Mouse (Mus musculus) stomach, postnatal 0 days (tissue): ENCODE measurements around the gene Pitpnm3. TPM values are rescaled to one million over a fixed set of nuclear protein-coding genes. Genes with fewer than 3 reads are reported as not detected.

Experiments used
- ATAC-seq: fragments of 200-750 bp; cut with Nextera tagmentation; 2 replicates; pipeline ENCODE4 v1.8.0; 2017; ENCODE audit not compliant: low FRiP score, low TSS enrichment
- DNase-seq: peaks from one replicate; pipeline ENCODE4 v3.0.0-alpha.2; 2016; ENCODE audit warnings: low spot score
- H3K27ac ChIP-seq: fragments of 300-500 bp; sonication (generic); replicated peaks from 2 replicates; pipeline ENCODE4 v1.5.1; 2014; ENCODE audit warnings: mild to moderate bottlenecking, control low read depth
- H3K27me3 ChIP-seq: fragments of 300-500 bp; sonication (generic); 2 replicates; pipeline ENCODE4 v1.6.1; 2014; ENCODE audit warnings: low read length; ENCODE audit not compliant: control insufficient read depth, insufficient read depth
- H3K36me3 ChIP-seq: fragments of 300-500 bp; sonication (generic); 2 replicates; pipeline ENCODE4 v1.6.1; 2014; ENCODE audit warnings: low read length, mixed read lengths; ENCODE audit not compliant: control insufficient read depth, insufficient read depth
- H3K4me1 ChIP-seq: fragments of 300-500 bp; sonication (generic); replicated peaks from 2 replicates; pipeline ENCODE4 v1.6.1; 2014; ENCODE audit warnings: antibody characterized with exemption; ENCODE audit not compliant: control insufficient read depth, insufficient read depth
- H3K4me2 ChIP-seq: fragments of 300-500 bp; sonication (generic); replicated peaks from 2 replicates; pipeline ENCODE4 v1.6.1; 2014; ENCODE audit warnings: low read depth, mild to moderate bottlenecking, control low read depth, moderate library complexity
- H3K4me3 ChIP-seq: fragments of 300-500 bp; sonication (generic); 2 replicates; pipeline ENCODE4 v1.5.1; 2014; ENCODE audit warnings: low read depth, low read length, control low read depth
- H3K9ac ChIP-seq: fragments of 300-500 bp; sonication (generic); 2 replicates; pipeline ENCODE4 v1.6.1; 2014; ENCODE audit warnings: mild to moderate bottlenecking, low read length, control low read depth, mixed read lengths
- H3K9me3 ChIP-seq: fragments of 300-500 bp; sonication (generic); 2 replicates; pipeline ENCODE4 v1.6.1; 2016; ENCODE audit warnings: low read length; ENCODE audit not compliant: control insufficient read depth
- CTCF ChIP-seq: IDR thresholded peaks from 2 replicates; pipeline ENCODE4 v1.5.1; 2016; ENCODE audit warnings: antibody characterized with exemption, low read depth, mild to moderate bottlenecking, moderate library complexity
- EP300 ChIP-seq: optimal IDR thresholded peaks from 2 replicates; pipeline ENCODE3; 2016; ENCODE audit warnings: antibody characterized with exemption
- WGBS: fragments of 180-500 bp; shearing (Covaris S2); extraction: QIAGEN DNeasy Blood & Tissue Kit; methylation state at CpG from one replicate; pipeline ENCODE4 v1.1.7; 2014; 5-methylcytosine and 5-hydroxymethylcytosine counted together
- polyA plus RNA-seq: library from polyadenylated mRNA; unstranded; fragments of >200 nt; fragmentation: Nextera tagmentation; extraction: Ambion mirVana; gene quantifications from 2 replicates; pipeline ENCODE4 v1.2.1, GENCODE M21; 2015

The Pitpnm3 gene
- polyA plus RNA-seq, 1 experiment from 2014 or later = 1.2 TPM

DNA sequence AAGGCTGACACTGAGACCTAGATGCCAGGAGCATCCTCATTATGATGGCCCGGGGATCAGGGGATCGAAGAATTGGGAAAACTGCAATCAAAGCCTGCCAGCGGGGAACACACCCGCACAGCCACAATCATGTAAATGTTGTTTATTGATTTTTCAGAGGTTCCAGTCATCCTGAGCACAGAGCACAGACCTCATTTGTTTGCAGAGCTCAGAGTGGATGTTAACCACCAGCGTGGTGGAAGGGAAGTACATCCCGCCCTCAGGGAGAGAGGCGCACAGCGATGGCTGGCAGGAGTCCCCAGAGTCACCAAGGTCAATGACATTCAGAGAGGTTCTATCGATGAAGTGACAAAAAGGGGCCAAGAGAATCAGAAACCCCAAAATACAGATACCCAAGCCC lies 107.7 kb downstream of the Pitpnm3 start:
- WGBS = 60% methylated on average over 9 of the region's 9 CpGs

GRCm38 (mm10) chr11:72026516-72026915 lies 109.1 kb downstream of the Pitpnm3 start:
- WGBS = 92% methylated on average over 9 of the region's 9 CpGs
- ATAC-seq (no peak), DNase-seq (no peak)
- no peaks in the 10 kb centered on the region for H3K9me3 ChIP-seq
- H3K36me3 ChIP-seq = no peaks in the 10 kb centered on the region
- H3K4me3 ChIP-seq = no peak overlapping the region
- no peak overlapping the region for H3K27ac ChIP-seq
- 0 out of 2 replicates have a peak, but pooled peaks cover 2% of the 10 kb centered on the region for H3K4me1 ChIP-seq
- TF ChIP-seq CTCF (no peak), EP300 (no peak)
- no peaks in the 10 kb centered on the region for H3K27me3 ChIP-seq
- H3K4me2 ChIP-seq = no peak overlapping the region
- H3K9ac ChIP-seq = no peak overlapping the region

More for the DNA sequence above, 107.7 kb downstream of the Pitpnm3 start:
- DNase-seq = no peak
- H3K27ac ChIP-seq = no peak overlapping the region
- TF ChIP-seq CTCF = no peak
- no peak for TF ChIP-seq EP300
- no peaks in the 10 kb centered on the region for H3K9me3 ChIP-seq
- 0 out of 2 replicates have a peak, but pooled peaks cover 2% of the 10 kb centered on the region for H3K4me1 ChIP-seq
- no peak overlapping the region for H3K4me2 ChIP-seq
- no peaks in the 10 kb centered on the region for H3K36me3 ChIP-seq
- H3K9ac ChIP-seq = no peak overlapping the region
- H3K4me3 ChIP-seq = no peak overlapping the region
- no peaks in the 10 kb centered on the region for H3K27me3 ChIP-seq
- no peak for ATAC-seq

- Histone ChIP-seq H3K9me3 (no peaks in the 10 kb centered on the region), H3K4me2 (no peak overlapping the region), H3K27me3 (no peaks in the 10 kb centered on the region), H3K27ac (no peak overlapping the region), H3K36me3 (no peaks in the 10 kb centered on the region), H3K4me3 (no peak overlapping the region), H3K9ac (no peak overlapping the region), H3K4me1 (0 out of 2 replicates have a peak, but pooled peaks cover 2% of the 10 kb centered on the region)
- ATAC-seq = no peak
- no peak for DNase-seq
- TF ChIP-seq CTCF (peak; percentile 67), EP300 (no peak)
- WGBS = 38% methylated on average over 5 of the region's 5 CpGs
Measured at GRCm38 (mm10) chr11:72025843-72026242, 109.7 kb downstream of the Pitpnm3 start.

DNA sequence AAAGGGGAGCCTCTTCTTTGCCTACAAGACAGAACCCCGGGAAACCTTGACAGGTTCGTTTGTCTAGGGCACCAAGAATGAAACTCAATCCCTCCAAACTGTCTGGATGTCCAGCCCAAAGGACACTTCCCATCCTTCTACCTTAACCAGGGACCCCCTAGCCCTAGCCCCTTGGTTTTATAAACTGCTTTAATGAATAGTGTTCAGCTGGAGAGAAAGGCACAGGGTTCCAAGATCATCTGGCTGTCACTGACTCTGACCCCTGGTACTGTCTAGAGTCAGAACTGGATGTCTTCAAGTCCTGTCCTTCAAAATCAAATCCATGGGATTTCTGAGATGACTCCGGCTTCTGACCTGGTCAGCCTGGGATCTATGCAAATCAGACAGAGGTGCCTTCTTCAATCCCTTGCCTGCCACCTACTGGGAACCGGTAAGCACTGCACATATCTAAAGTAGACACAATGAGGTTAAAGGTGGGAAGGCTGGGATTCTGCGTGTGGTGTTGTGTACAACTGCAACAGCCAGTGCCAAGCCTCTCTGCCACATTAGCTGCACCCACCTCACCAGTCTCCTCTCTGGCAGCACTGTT lies 111.3 kb downstream of the Pitpnm3 start:
- Histone ChIP-seq H3K4me1 (0 out of 2 replicates have a peak, but pooled peaks cover 2% of the 10 kb centered on the region), H3K9me3 (no peaks in the 10 kb centered on the region), H3K36me3 (no peaks in the 10 kb centered on the region), H3K9ac (no peak overlapping the region), H3K27ac (no peak overlapping the region), H3K27me3 (no peaks in the 10 kb centered on the region), H3K4me2 (no peak overlapping the region), H3K4me3 (no peak overlapping the region)
- TF ChIP-seq EP300 = no peak
- TF ChIP-seq CTCF = peak; percentile 86
- DNase-seq (peak; percentile 72), ATAC-seq (peak; percentile 48; the same call in 1 of the 2 replicates)
- 18% methylated on average over 5 of the region's 5 CpGs for WGBS

DNA sequence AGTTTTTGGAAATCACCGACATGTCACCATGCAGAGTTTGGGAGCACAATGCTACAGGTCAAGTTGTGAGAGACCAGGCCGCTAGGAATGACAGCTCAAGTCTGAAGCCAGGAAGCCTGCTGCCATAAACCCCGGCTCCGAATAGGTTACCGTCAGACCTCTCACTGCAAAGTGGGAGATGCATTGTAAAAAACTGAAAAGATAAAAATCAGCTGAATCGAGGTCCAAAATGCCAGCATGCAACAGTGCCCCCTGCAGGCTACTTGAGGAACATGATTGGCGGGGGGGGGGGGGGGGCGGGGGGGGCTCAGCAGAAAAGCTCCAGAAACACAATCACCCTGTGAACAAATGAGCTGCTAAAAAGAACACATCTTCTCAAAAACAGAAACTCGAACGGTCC lies 112.0 kb downstream of the Pitpnm3 start:
- peak overlapping the region; percentile 26; the same call in 1 of the 2 replicates for H3K27ac ChIP-seq
- no peak overlapping the region for H3K9ac ChIP-seq
- H3K27me3 ChIP-seq = no peaks in the 10 kb centered on the region
- H3K4me1 ChIP-seq = 0 out of 2 replicates have a peak, but pooled peaks cover 2% of the 10 kb centered on the region
- H3K4me2 ChIP-seq = no peak overlapping the region
- H3K4me3 ChIP-seq = no peak overlapping the region
- no peaks in the 10 kb centered on the region for H3K9me3 ChIP-seq
- 36% methylated on average over 8 of the region's 10 CpGs for WGBS
- H3K36me3 ChIP-seq = no peaks in the 10 kb centered on the region
- DNase-seq = peak; percentile 54
- no peak for ATAC-seq
- peak; percentile 67 for TF ChIP-seq CTCF
- no peak for TF ChIP-seq EP300

- Histone ChIP-seq H3K4me2 (no peak overlapping the region), H3K27me3 (no peaks in the 10 kb centered on the region), H3K9ac (no peak overlapping the region), H3K27ac (peak overlapping the region; percentile 56), H3K36me3 (no peaks in the 10 kb centered on the region), H3K4me3 (no peak overlapping the region), H3K4me1 (0 out of 2 replicates have a peak, but pooled peaks cover 2% of the 10 kb centered on the region), H3K9me3 (no peaks in the 10 kb centered on the region)
- ATAC-seq (peak; percentile 73), DNase-seq (no peak)
- WGBS = 51% methylated on average over 6 of the region's 6 CpGs
- TF ChIP-seq CTCF (no peak), EP300 (no peak)
Measured at GRCm38 (mm10) chr11:72022827-72023226, 112.8 kb downstream of the Pitpnm3 start.
